Mouse (Mus musculus) hindbrain, postnatal 0 days (tissue): ENCODE measurements around the gene Nrg4. TPM values are rescaled to one million over a fixed set of nuclear protein-coding genes. Genes with fewer than 3 reads are reported as not detected.
"Not testable (repeated sequence)": the region's sequence is repeated elsewhere in the genome, so short reads cannot be mapped to it uniquely, and the experiment has no call there.

Experiments used
- ATAC-seq: fragments of 200-750 bp; cut with Nextera tagmentation; 2 replicates; pipeline ENCODE4 v1.8.0; 2017; ENCODE audit warnings: mild to moderate bottlenecking, moderate TSS enrichment, moderate library complexity
- DNase-seq: peaks from one replicate; pipeline ENCODE4 v3.0.0-alpha.2; 2015; ENCODE audit warnings: low spot score
- H3K27ac ChIP-seq: fragments of 300-500 bp; sonication (generic); 2 replicates; pipeline ENCODE4 v1.5.1; 2014; ENCODE audit warnings: mild to moderate bottlenecking
- H3K27me3 ChIP-seq: fragments of 300-500 bp; sonication (generic); 2 replicates; pipeline ENCODE4 v1.6.1; 2014; ENCODE audit warnings: low read length, mixed read lengths; ENCODE audit not compliant: insufficient read depth
- H3K36me3 ChIP-seq: fragments of 300-500 bp; sonication (generic); 2 replicates; pipeline ENCODE4 v1.6.1; 2014; ENCODE audit warnings: low read length, mixed read lengths; ENCODE audit not compliant: insufficient read depth
- H3K4me1 ChIP-seq: fragments of 300-500 bp; sonication (generic); 2 replicates; pipeline ENCODE4 v1.6.1; 2014; ENCODE audit warnings: antibody characterized with exemption, low read length, mixed read lengths; ENCODE audit not compliant: insufficient read depth
- H3K4me2 ChIP-seq: fragments of 300-500 bp; sonication (generic); 2 replicates; pipeline ENCODE4 v1.6.1; 2014; ENCODE audit warnings: low read depth, mild to moderate bottlenecking, low read length, moderate library complexity, mixed read lengths
- H3K4me3 ChIP-seq: fragments of 300-500 bp; sonication (generic); 2 replicates; pipeline ENCODE4 v1.5.1; 2014; ENCODE audit warnings: low read length
- H3K9ac ChIP-seq: fragments of 300-500 bp; sonication (generic); replicated peaks from 2 replicates; pipeline ENCODE4 v1.6.1; 2014; ENCODE audit warnings: mild to moderate bottlenecking, low read length, moderate library complexity, mixed read lengths
- H3K9me3 ChIP-seq: fragments of 300-500 bp; sonication (generic); 2 replicates; pipeline ENCODE4 v1.6.1; 2016; ENCODE audit warnings: low read length, mixed read lengths
- CTCF ChIP-seq: IDR thresholded peaks from 2 replicates; pipeline ENCODE4 v1.5.1; 2016; ENCODE audit warnings: antibody characterized with exemption, control low read depth, low read depth
- WGBS: fragments of 180-500 bp; shearing (Covaris S2); extraction: QIAGEN DNeasy Blood & Tissue Kit; methylation state at CpG from one replicate; pipeline ENCODE4 v1.1.7; 2014; 5-methylcytosine and 5-hydroxymethylcytosine counted together
- polyA plus RNA-seq: library from polyadenylated mRNA; unstranded; fragments of >200 nt; fragmentation: Nextera tagmentation; extraction: Ambion mirVana; gene quantifications from 2 replicates; pipeline ENCODE4 v1.2.1, GENCODE M21; 2015
- total RNA-seq: library from RNA; depleted of rRNA; stranded (reverse); fragments of >200 nt; gene quantifications from 2 replicates; pipeline ENCODE4 v1.2.3, GENCODE M21; 2014

The Nrg4 gene
- total and polyA plus RNA-seq, 2 experiments from 2014 or later = 0.68 to 1.7 TPM

DNA sequence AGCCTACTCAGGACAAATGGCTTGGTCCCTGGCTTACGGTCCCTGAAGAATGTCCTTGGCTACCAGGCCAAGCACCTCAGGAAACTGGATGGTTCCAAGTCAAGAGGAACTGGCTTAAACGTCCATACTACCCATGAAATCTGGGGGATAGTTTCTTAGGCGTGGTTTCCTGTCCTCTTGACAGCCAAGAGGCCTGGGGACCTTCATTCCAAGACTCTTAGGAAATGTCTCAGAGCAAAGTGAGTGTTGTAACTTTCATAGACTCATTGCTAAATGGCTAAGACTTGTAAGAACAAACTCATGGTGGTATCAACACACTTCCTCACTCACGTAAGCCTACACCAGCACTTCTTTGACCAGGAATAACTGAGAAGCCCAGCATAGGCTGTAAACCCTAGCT, 71.0 kb downstream of the Nrg4 start:
- H3K27me3 ChIP-seq = no peaks in the 10 kb centered on the region
- no peak overlapping the region for H3K27ac ChIP-seq
- ATAC-seq (no peak), DNase-seq (no peak)
- no peak overlapping the region for H3K9ac ChIP-seq
- H3K9me3 ChIP-seq = no peaks in the 10 kb centered on the region
- no peaks in the 10 kb centered on the region for H3K36me3 ChIP-seq
- H3K4me3 ChIP-seq = no peak overlapping the region
- no peak for TF ChIP-seq CTCF
- 71% methylated on average over 4 of the region's 4 CpGs for WGBS
- H3K4me1 ChIP-seq = no peaks in the 10 kb centered on the region
- no peak overlapping the region for H3K4me2 ChIP-seq

DNA sequence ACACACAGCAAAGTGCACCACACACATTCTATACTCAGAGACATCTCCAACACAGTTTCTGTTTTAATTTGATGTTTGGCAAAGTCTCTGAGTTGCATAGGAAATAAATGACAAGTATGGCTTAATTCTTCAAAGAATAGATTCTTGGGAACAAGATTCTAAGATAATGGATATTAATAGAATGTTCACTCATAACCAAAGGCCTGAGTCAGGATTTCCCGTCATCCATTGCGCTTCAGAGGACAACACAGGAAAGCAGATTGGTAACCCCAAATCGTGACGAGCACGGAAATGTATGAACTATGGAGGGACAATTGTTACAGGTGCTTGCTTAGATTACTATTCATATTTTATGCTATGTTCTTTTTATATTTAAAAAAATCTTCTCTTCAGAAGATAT, 71.6 kb downstream of the Nrg4 start:
- WGBS = 94% methylated on average over 5 of the region's 5 CpGs
- no peak for ATAC-seq
- Histone ChIP-seq H3K4me2 (no peak overlapping the region), H3K9me3 (no peaks in the 10 kb centered on the region), H3K9ac (no peak overlapping the region), H3K4me1 (no peaks in the 10 kb centered on the region), H3K27ac (no peak overlapping the region), H3K36me3 (no peaks in the 10 kb centered on the region), H3K27me3 (no peaks in the 10 kb centered on the region), H3K4me3 (no peak overlapping the region)
- DNase-seq = no peak
- TF ChIP-seq CTCF = no peak

DNA sequence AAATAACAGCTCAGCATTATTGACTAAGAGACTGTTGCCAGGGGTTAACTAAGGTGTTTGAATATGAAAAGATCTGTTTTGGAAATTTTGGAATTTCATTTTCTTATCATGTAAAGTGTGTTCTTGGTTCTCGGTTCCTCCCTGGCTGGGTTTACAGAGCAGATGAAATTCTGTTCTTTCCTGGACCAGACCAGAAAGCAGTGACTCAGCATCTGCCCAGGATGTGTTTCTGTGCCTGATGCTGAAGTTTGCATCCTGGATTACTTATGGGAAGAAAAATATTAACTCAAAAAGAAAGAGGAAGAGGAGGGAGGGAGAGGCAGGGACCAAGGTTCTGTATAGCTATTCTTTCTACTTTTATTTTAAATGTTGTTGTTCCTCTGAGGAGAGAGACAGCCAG, 72.8 kb downstream of the Nrg4 start:
- no peak for ATAC-seq
- Histone ChIP-seq H3K9ac (no peak overlapping the region), H3K36me3 (no peaks in the 10 kb centered on the region), H3K4me2 (no peak overlapping the region), H3K27ac (no peak overlapping the region), H3K4me3 (no peak overlapping the region), H3K4me1 (no peaks in the 10 kb centered on the region), H3K27me3 (no peaks in the 10 kb centered on the region), H3K9me3 (no peaks in the 10 kb centered on the region)
- WGBS = 65% methylated on average over 1 of the region's 1 CpGs
- DNase-seq = no peak
- TF ChIP-seq CTCF = no peak

DNA sequence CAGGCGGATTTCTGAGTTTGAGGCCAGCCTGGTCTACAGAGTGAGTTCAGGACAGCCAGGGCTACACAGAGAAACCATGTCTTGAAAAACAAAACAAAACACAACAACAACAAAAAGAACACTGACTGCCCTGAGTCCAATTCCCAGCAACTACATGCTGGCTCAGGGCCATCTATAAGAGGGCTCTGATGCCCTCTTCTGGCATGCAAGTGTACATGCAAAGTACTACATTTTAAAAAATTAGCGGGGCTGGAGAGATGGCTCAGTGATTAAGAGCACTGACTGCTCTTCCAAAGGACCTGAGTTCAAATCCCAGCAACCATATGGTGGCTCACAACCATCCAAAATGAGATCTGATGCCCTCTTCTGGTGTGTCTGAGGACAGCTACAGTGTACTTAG, 74.5 kb downstream of the Nrg4 start:
- not testable (repeated sequence) for ATAC-seq, H3K9ac ChIP-seq, H3K9me3 ChIP-seq, DNase-seq, H3K36me3 ChIP-seq, H3K27ac ChIP-seq, H3K4me3 ChIP-seq, H3K27me3 ChIP-seq, H3K4me1 ChIP-seq, H3K4me2 ChIP-seq
- 58% methylated on average over 2 of the region's 2 CpGs for WGBS

DNA sequence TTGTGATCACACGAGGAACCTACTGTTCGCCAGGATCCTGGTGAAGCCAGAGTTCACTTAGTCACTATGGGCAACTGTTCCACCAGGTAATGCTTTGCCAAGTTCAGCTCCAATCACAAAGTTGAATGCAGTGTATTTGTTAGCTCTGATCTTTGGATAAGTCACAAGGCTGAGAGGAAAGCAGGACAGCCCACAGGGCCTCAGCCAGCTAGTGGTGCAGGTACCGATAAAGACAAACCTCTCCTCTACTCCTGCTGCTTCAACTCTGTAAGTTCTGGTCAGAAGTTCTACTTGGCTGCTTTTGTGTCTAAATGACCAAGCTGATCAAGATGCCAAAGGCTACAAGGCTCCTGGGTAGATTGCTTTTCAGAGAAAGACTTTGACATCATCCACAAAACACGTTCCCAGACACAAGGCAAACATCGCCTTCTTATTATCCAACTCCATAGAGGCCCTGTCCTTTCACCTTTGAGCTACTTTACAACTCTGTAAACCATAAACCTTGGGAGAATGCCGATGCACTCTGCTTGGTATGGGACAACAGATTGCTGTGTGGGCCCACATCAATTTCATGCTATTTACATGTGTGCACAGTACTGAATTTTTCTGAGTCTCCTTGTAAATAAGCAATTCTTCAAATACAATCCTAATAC, 75.9 kb downstream of the Nrg4 start:
- Histone ChIP-seq H3K4me3 (no peak overlapping the region), H3K27ac (no peak overlapping the region), H3K27me3 (no peaks in the 10 kb centered on the region), H3K9ac (no peak overlapping the region), H3K4me2 (no peak overlapping the region), H3K36me3 (no peaks in the 10 kb centered on the region), H3K4me1 (no peaks in the 10 kb centered on the region), H3K9me3 (no peaks in the 10 kb centered on the region)
- DNase-seq = no peak
- TF ChIP-seq CTCF = no peak
- WGBS = 85% methylated on average over 6 of the region's 6 CpGs
- ATAC-seq = no peak

DNA sequence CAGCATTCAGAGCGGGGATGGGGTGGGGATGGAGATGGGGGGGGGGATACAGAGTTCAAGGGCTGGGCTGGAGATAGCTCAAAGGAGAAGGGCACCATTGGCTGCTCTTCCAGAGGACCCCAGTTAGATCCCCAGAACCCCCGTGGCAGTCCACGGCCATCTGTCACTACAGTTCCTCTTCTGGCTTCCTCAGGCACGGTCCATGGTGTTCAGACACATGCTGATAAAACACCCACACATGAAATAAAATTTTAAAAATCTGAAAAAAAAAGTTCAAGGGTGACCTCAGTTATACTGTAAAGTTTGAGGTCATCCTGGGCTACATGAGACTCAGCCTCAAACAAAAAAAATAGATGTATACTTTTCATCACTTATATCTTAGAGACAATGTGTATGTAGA, 78.2 kb downstream of the Nrg4 start:
- DNase-seq = no peak
- H3K9ac ChIP-seq = no peak overlapping the region
- no peaks in the 10 kb centered on the region for H3K9me3 ChIP-seq
- no peak overlapping the region for H3K4me2 ChIP-seq
- H3K4me3 ChIP-seq = no peak overlapping the region
- H3K27ac ChIP-seq = no peak overlapping the region
- TF ChIP-seq CTCF = no peak
- H3K4me1 ChIP-seq = no peaks in the 10 kb centered on the region
- H3K27me3 ChIP-seq = no peaks in the 10 kb centered on the region
- 88% methylated on average over 4 of the region's 4 CpGs for WGBS
- no peaks in the 10 kb centered on the region for H3K36me3 ChIP-seq
- ATAC-seq = no peak

DNA sequence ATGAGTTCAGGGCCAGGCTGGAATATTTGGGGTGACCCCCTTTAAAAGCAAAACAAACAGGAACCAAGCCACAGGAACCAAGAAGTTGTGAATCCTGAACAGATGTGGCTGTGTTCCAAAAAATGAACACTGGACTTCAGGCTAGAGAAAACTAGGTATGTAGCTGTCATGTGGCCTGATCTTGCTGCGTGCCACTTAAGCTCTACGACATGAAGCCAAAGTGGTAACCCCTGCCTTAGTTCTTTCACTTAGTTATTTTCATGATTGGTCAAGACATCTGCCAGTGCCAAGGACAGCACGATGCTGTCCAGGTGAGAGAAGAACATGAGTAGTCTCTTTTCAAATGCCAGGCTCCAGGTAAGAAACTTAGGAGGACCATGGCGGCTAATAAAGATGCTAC, 79.7 kb downstream of the Nrg4 start:
- Histone ChIP-seq H3K9ac (no peak overlapping the region), H3K9me3 (no peaks in the 10 kb centered on the region), H3K27me3 (no peaks in the 10 kb centered on the region), H3K4me1 (no peaks in the 10 kb centered on the region), H3K4me2 (no peak overlapping the region), H3K36me3 (no peaks in the 10 kb centered on the region), H3K4me3 (no peak overlapping the region), H3K27ac (no peak overlapping the region)
- 91% methylated on average over 4 of the region's 4 CpGs for WGBS
- ATAC-seq (no peak), DNase-seq (no peak)
- TF ChIP-seq CTCF = no peak
